Mouse (Mus musculus): Measurements from ENCODE around the gene Mr1. TPM values are rescaled to one million over a fixed set of nuclear protein-coding genes. Genes with fewer than 3 reads are reported as not detected.
A peak's percentile ranks its signal among the peaks of the same experiment; 100 is the strongest.

Gene Mr1
- polyA plus RNA-seq, 1 experiment from 2014 or later = 0.55 TPM

DNA sequence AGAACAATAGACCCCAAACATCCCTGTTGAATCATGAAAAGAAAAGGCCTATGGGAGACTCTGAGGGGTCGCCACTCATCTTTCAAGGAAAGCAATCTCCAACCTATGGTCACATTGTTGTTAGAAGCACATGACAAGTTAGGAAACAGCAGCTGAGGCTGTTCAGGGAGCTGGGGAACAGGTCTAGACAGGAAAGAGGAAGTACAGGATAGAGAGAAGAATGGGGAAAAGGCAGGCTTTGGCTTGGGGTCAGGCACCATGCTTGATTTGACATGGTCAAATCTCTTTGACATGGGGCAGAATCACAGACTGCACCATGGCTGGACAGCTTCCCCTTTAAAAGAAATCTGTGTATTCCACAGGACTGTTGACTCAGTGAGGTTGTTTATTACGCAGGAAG is 614 bp upstream of the Mr1 start:
- Histone ChIP-seq H3K27me3 (ENCODE audit: control insufficient read depth, insufficient read depth, low read length) (no peaks in the 10 kb centered on the region), H3K4me2 (ENCODE audit: low read depth, low read length, severe bottlenecking) (no peak overlapping the region), H3K36me3 (ENCODE audit: control insufficient read depth, insufficient read depth, low read length) (no peaks in the 10 kb centered on the region), H3K9ac (ENCODE audit: low read length) (no peak overlapping the region), H3K27ac (ENCODE audit: low read depth, low read length) (no peak overlapping the region), H3K4me3 (ENCODE audit: low read depth, low read length) (no peak overlapping the region), H3K4me1 (replicated peaks; ENCODE audit: control insufficient read depth, insufficient read depth, low read length) (no peaks in the 10 kb centered on the region), H3K9me3 (ENCODE audit: control insufficient read depth, low read length) (no peaks in the 10 kb centered on the region)
- WGBS = 84% methylated on average over 2 of the region's 2 CpGs
- ATAC-seq (replicated peaks; ENCODE audit: low FRiP score) (no peak), DNase-seq (ENCODE audit: low spot score) (no peak)

DNA sequence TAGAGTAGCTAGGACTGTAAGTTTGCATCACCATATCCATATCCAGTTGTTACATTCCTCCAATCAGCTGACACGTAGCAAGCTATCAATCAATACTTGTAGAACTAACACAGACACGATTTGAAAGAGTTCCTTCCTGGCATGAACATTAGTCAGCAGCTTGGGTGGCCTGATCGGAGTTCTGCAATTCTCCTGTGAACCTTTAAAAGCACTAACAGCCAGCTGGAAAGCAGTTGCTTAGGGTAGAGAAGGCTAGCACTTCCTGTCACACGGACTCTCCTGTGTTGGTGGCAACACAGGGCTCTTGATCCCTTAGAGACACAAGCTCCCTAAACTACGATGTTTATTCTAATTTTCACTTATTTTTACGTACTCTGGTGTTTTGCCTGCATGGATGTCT is 994 bp downstream of the Mr1 start:
- H3K27ac ChIP-seq (ENCODE audit: low read depth, low read length) = no peak overlapping the region
- no peak overlapping the region for H3K4me2 ChIP-seq (ENCODE audit: low read depth, low read length, severe bottlenecking)
- no peak for DNase-seq (ENCODE audit: low spot score)
- 76% methylated on average over 6 of the region's 6 CpGs for WGBS
- ATAC-seq (replicated peaks; ENCODE audit: low FRiP score) = no peak
- H3K4me1 ChIP-seq (replicated peaks; ENCODE audit: control insufficient read depth, insufficient read depth, low read length) = no peaks in the 10 kb centered on the region
- H3K36me3 ChIP-seq (ENCODE audit: control insufficient read depth, insufficient read depth, low read length) = no peaks in the 10 kb centered on the region
- H3K9me3 ChIP-seq (ENCODE audit: control insufficient read depth, low read length) = no peaks in the 10 kb centered on the region
- H3K9ac ChIP-seq (ENCODE audit: low read length) = no peak overlapping the region
- H3K4me3 ChIP-seq (ENCODE audit: low read depth, low read length) = no peak overlapping the region
- no peaks in the 10 kb centered on the region for H3K27me3 ChIP-seq (ENCODE audit: control insufficient read depth, insufficient read depth, low read length)

DNA sequence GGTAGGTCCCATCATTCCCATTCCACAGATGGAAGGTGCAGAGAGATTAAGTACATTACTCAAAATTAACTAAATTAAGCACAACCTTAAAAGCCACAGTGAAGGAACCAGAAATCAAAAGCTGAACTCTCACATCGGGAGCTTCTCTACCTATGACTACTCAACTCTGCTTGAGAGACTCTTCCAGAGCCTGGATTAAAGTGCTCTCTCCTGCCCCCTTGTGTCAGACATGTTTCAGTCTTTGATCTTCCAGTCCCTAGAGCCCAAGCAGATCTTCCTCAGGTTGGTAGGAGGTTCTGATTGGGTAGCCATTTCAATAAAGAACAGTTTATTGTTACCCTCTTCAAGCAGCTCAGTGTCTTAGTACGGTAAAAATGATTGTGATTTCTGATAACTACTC is 6.5 kb downstream of the Mr1 start:
- Histone ChIP-seq H3K36me3 (ENCODE audit: control insufficient read depth, insufficient read depth, low read length) (no peaks in the 10 kb centered on the region), H3K4me1 (replicated peaks; ENCODE audit: control insufficient read depth, insufficient read depth, low read length) (no peaks in the 10 kb centered on the region), H3K9me3 (ENCODE audit: control insufficient read depth, low read length) (no peaks in the 10 kb centered on the region), H3K4me3 (ENCODE audit: low read depth, low read length) (no peak overlapping the region), H3K9ac (ENCODE audit: low read length) (no peak overlapping the region), H3K27me3 (ENCODE audit: control insufficient read depth, insufficient read depth, low read length) (no peaks in the 10 kb centered on the region), H3K4me2 (ENCODE audit: low read depth, low read length, severe bottlenecking) (no peak overlapping the region), H3K27ac (ENCODE audit: low read depth, low read length) (no peak overlapping the region)
- peak; percentile 54 for DNase-seq (ENCODE audit: low spot score)
- no peak for ATAC-seq (replicated peaks; ENCODE audit: low FRiP score)
- 80% methylated on average over 2 of the region's 2 CpGs for WGBS

DNA sequence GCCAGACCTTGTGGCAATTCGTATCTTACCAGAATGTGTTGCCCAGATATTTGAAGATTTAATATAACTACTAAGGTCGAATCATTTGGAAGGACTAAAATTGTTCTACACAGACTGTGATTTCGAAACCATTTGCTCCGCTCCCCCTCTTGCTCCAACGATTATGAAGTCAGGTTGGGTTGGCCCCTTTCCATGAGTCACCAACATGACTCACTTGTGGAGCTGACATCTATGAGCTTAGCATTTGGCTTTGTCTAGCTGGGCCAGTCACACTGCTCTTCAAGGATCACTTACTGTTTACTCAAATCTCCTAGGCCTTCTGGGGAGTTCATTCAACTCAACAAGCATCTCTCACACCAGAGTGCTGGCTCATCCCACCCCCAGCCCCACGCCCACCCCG is 7.8 kb downstream of the Mr1 start:
- Histone ChIP-seq H3K4me2 (ENCODE audit: low read depth, low read length, severe bottlenecking) (no peak overlapping the region), H3K4me3 (ENCODE audit: low read depth, low read length) (no peak overlapping the region), H3K9ac (ENCODE audit: low read length) (no peak overlapping the region), H3K27ac (ENCODE audit: low read depth, low read length) (no peak overlapping the region), H3K9me3 (ENCODE audit: control insufficient read depth, low read length) (no peaks in the 10 kb centered on the region), H3K4me1 (replicated peaks; ENCODE audit: control insufficient read depth, insufficient read depth, low read length) (no peaks in the 10 kb centered on the region), H3K36me3 (ENCODE audit: control insufficient read depth, insufficient read depth, low read length) (no peaks in the 10 kb centered on the region), H3K27me3 (ENCODE audit: control insufficient read depth, insufficient read depth, low read length) (no peaks in the 10 kb centered on the region)
- ATAC-seq (replicated peaks; ENCODE audit: low FRiP score) (no peak), DNase-seq (ENCODE audit: low spot score) (no peak)
- 91% methylated on average over 7 of the region's 7 CpGs for WGBS

DNA sequence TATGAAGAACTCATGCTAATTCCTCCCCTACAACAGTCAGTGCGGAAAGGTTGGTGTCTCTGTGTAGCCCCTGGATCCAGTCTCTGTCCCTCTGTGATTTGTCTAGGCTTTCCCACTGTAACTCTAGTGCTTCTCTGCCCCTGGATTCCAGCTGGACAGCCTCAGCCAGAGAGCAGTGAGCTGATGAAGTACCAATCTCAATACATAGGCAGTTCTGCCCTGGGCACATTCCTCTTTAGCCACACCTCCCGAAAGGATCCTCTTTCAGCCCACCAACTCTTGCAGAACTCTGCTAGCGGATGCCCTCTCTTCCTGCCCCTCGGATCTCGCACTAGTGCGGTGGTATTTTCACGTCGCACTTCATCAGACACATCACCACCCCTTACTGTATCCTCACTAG is 11.7 kb downstream of the Mr1 start:
- Histone ChIP-seq H3K9me3 (ENCODE audit: control insufficient read depth, low read length) (no peaks in the 10 kb centered on the region), H3K36me3 (ENCODE audit: control insufficient read depth, insufficient read depth, low read length) (no peaks in the 10 kb centered on the region), H3K4me3 (ENCODE audit: low read depth, low read length) (no peak overlapping the region), H3K27ac (ENCODE audit: low read depth, low read length) (no peak overlapping the region), H3K4me1 (replicated peaks; ENCODE audit: control insufficient read depth, insufficient read depth, low read length) (no peaks in the 10 kb centered on the region), H3K4me2 (ENCODE audit: low read depth, low read length, severe bottlenecking) (no peak overlapping the region), H3K27me3 (ENCODE audit: control insufficient read depth, insufficient read depth, low read length) (no peaks in the 10 kb centered on the region), H3K9ac (ENCODE audit: low read length) (no peak overlapping the region)
- DNase-seq (ENCODE audit: low spot score) (no peak), ATAC-seq (replicated peaks; ENCODE audit: low FRiP score) (no peak)
- 74% methylated on average over 8 of the region's 8 CpGs for WGBS

DNA sequence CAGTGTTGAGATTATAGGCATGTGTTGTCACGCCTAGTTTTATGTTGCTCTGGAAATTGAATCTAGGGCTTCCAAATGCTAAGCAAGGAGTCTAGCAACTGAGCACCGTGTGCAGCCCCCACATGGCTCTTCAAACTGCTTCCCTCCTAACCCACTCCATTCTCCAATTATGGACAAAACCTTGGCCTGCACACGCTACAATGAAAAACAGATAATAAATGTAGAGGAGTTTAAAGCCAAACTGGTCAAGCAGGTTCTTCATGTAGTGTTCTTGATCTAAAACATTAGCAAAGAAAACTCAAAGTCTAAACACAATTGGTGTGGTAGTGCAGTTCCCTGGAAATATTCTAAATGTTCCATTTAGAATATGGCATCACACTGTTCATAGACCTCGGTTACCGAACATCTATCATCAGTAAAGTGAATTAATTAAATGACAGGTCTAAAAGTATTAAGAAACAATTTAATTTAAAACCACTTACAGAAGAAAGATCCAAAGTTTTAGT is 19.1 kb downstream of the Mr1 start:
- no peak overlapping the region for H3K27ac ChIP-seq (ENCODE audit: low read depth, low read length)
- no peaks in the 10 kb centered on the region for H3K27me3 ChIP-seq (ENCODE audit: control insufficient read depth, insufficient read depth, low read length)
- no peak for DNase-seq (ENCODE audit: low spot score)
- no peaks in the 10 kb centered on the region for H3K9me3 ChIP-seq (ENCODE audit: control insufficient read depth, low read length)
- H3K4me1 ChIP-seq (replicated peaks; ENCODE audit: control insufficient read depth, insufficient read depth, low read length) = no peaks in the 10 kb centered on the region
- ATAC-seq (replicated peaks; ENCODE audit: low FRiP score) = no peak
- 82% methylated on average over 5 of the region's 5 CpGs for WGBS
- no peak overlapping the region for H3K9ac ChIP-seq (ENCODE audit: low read length)
- H3K36me3 ChIP-seq (ENCODE audit: control insufficient read depth, insufficient read depth, low read length) = no peaks in the 10 kb centered on the region
- no peak overlapping the region for H3K4me2 ChIP-seq (ENCODE audit: low read depth, low read length, severe bottlenecking)
- H3K4me3 ChIP-seq (ENCODE audit: low read depth, low read length) = no peak overlapping the region

DNA sequence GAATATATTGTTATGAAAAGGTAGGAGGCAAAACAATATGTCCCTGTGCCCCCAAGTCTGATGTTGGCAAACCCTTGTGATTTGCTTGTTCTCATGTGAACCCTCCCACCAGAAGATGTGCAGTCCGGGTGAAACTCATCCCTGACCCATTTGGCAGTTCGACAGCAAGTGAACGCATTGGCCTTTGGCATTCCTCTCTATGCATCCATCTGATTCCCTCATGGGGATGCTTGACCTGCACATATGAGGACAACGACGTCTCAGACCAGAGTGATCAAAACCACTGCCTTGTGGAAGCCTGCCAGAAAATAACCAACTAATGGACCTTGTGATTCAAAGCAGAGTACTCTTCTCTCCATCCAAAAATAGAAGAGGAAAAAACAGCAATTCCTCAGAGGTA is 19.9 kb downstream of the Mr1 start:
- no peak overlapping the region for H3K27ac ChIP-seq (ENCODE audit: low read depth, low read length)
- H3K36me3 ChIP-seq (ENCODE audit: control insufficient read depth, insufficient read depth, low read length) = no peaks in the 10 kb centered on the region
- H3K4me3 ChIP-seq (ENCODE audit: low read depth, low read length) = no peak overlapping the region
- H3K4me1 ChIP-seq (replicated peaks; ENCODE audit: control insufficient read depth, insufficient read depth, low read length) = no peaks in the 10 kb centered on the region
- no peak for ATAC-seq (replicated peaks; ENCODE audit: low FRiP score)
- WGBS = 92% methylated on average over 5 of the region's 5 CpGs
- DNase-seq (ENCODE audit: low spot score) = no peak
- no peaks in the 10 kb centered on the region for H3K27me3 ChIP-seq (ENCODE audit: control insufficient read depth, insufficient read depth, low read length)
- H3K9ac ChIP-seq (ENCODE audit: low read length) = no peak overlapping the region
- no peaks in the 10 kb centered on the region for H3K9me3 ChIP-seq (ENCODE audit: control insufficient read depth, low read length)
- no peak overlapping the region for H3K4me2 ChIP-seq (ENCODE audit: low read depth, low read length, severe bottlenecking)

DNA sequence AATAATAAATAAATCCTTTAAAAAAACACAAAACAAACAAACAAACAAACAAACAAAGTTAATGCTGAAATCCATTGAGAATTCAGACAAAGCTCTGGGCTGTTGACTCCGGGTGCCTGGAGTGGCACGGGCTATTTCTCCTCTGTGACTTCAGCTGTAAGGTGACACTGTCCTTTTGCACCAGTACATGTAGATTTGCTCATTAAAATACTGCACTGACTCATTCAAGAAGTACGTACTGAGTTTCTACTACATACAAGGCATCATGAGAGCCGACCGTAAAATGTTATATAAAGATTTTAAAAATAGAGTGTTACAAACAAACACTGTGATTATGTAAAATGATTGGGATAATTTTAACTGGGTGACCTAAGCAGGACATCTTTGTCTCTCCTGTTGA is 22.2 kb downstream of the Mr1 start:
- no peaks in the 10 kb centered on the region for H3K9me3 ChIP-seq (ENCODE audit: control insufficient read depth, low read length)
- no peak overlapping the region for H3K4me3 ChIP-seq (ENCODE audit: low read depth, low read length)
- H3K27ac ChIP-seq (ENCODE audit: low read depth, low read length) = no peak overlapping the region
- H3K9ac ChIP-seq (ENCODE audit: low read length) = no peak overlapping the region
- no peaks in the 10 kb centered on the region for H3K4me1 ChIP-seq (replicated peaks; ENCODE audit: control insufficient read depth, insufficient read depth, low read length)
- H3K27me3 ChIP-seq (ENCODE audit: control insufficient read depth, insufficient read depth, low read length) = no peaks in the 10 kb centered on the region
- H3K36me3 ChIP-seq (ENCODE audit: control insufficient read depth, insufficient read depth, low read length) = no peaks in the 10 kb centered on the region
- ATAC-seq (replicated peaks; ENCODE audit: low FRiP score) = no peak
- no peak overlapping the region for H3K4me2 ChIP-seq (ENCODE audit: low read depth, low read length, severe bottlenecking)
- WGBS = 97% methylated on average over 5 of the region's 5 CpGs
- DNase-seq (ENCODE audit: low spot score) = no peak

DNA sequence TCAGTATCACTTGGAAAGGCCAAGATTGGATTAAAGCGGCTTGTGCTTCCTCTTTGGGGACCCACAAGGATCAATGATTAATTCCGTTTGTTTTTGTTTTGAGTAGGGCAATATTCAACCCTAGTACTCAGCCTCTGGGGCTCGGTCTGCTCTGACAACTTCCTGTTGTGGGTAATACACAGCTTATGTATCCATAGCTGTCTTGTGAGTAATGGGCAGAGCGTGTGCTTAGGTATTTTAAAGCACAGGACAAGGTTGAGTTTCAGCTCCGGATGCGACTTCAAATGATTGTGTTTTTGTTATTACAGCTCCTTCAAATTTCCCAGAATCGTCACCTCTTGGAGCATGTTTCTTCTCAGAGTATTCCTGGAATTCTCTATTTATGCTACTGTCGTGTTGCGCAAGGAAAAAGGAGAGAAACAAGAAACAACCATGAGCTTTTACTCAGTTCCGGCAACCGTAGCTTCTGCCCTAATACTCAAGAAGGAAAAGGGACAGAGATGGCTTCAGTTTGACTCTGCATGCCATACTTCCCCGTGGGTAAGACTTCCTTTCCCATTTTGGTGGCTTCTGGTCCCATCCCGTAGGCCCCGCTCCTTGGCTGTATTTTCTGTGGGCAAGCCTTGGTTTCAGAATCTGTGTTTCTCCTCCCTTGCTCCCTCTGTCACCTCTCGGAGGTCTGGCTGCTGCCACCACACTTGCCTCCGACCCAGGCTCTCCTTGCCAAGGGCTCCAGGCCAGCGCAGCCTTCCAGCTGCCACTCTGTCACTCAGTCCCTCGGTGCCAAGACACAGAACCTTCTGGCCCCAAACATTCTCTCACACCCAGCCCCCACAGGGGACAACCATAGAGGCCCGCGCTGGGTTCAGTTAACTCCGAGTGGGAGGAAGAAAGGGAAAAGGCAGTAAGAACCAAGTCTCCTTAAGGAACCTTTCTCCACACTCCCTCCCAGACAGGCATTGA is 24.4 kb downstream of the Mr1 start:
- H3K4me3 ChIP-seq (ENCODE audit: low read depth, low read length) = no peak overlapping the region
- H3K36me3 ChIP-seq (ENCODE audit: control insufficient read depth, insufficient read depth, low read length) = no peaks in the 10 kb centered on the region
- ATAC-seq (replicated peaks; ENCODE audit: low FRiP score) = no peak
- no peaks in the 10 kb centered on the region for H3K27me3 ChIP-seq (ENCODE audit: control insufficient read depth, insufficient read depth, low read length)
- DNase-seq (ENCODE audit: low spot score) = no peak
- no peaks in the 10 kb centered on the region for H3K4me1 ChIP-seq (replicated peaks; ENCODE audit: control insufficient read depth, insufficient read depth, low read length)
- H3K4me2 ChIP-seq (ENCODE audit: low read depth, low read length, severe bottlenecking) = no peak overlapping the region
- H3K27ac ChIP-seq (ENCODE audit: low read depth, low read length) = no peak overlapping the region
- no peak overlapping the region for H3K9ac ChIP-seq (ENCODE audit: low read length)
- H3K9me3 ChIP-seq (ENCODE audit: control insufficient read depth, low read length) = no peaks in the 10 kb centered on the region
- WGBS = 84% methylated on average over 21 of the region's 21 CpGs

All from forebrain, embryonic 11.5 days (tissue).